Mouse (Mus musculus): ENCODE results near the gene Itpka.
"Not testable (repeated sequence)": the region's sequence is repeated elsewhere in the genome, so short reads cannot be mapped to it uniquely, and the experiment has no call there.

The Itpka gene

GRCm38 (mm10) chr2:119741581-119742411, at the start of gene Itpka:
Gene Itpka (plus strand): TSS chr2:119742337.
- DNase-seq = peak; percentile 16 to 18

DNA sequence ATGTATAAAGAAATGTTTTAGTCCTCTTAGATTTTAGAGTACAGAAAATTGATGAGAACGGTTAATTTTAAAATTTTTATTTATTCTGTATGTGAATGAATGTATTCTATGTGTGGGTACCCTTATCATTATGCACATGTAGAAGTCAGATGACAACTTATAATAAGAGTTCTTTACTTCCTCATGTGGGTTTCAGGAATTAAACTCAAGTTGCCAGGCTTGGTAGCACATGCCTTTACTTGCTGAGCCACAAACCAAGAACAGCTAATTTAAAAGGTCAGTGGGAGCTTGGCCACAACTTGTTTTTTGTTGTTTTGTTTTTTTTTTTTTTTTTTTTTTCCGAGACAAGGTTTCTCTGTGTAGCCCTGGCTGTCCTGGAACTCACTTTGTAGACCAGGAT, 47.3 kb upstream of the Itpka start:
- no peak for DNase-seq

DNA sequence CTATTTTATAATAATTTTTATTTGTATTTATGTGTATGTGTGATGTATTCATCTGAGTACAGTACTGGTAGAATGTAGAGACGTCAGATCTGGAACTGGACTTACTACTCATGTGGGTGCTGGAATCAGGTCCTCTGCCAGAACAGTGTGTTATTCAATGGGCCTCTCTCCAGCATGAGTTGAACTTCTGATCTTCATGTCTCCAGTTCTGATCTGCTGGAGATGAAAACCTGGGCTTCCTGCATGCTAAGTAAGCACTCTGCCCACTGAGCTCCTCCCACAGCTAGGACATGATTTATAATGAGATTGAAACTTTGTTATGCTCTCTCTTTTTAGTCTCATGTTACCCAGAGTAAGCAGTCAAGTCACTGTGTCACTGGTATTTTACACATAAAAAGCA, 46.0 kb upstream of the Itpka start:
- DNase-seq = peak; percentile 13

DNA sequence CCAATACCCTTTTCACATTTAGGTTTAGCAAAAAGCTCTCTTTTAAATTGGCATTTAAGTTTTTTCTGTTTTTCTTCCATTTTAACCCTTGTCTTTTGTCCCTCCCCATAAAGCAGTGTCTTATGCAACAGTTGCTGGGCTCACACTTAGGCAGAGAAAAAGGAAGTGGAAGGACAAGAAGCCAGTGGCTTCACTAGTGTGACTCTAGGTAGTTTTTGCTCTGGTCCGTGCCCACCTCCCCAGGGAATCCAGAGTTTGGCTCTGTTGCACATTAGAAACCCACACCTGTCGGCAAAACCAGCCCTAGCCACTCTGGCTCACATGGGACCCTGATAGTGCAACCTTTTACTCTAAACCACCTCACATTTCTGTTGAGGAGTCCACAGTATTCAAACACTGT, 43.7 kb upstream of the Itpka start:
- DNase-seq = no peak

DNA sequence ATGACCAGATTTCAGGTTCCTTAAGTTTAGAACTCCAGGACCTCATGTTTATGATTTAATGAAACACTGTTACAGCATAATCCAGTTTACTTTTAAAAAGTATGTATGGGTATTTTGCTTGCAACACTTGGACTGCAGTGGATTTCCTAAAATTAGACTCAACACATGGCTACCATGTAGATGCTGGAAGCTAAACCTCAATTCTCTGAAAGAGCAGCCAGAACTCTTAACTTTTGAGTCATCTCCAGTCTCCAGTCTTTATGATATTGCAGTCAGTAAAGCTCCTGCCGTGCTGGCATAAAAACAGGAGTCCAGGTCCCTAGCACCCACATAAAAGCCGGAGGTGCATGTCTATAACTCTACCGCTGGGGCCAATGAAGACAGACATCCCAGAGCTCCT, 42.2 kb upstream of the Itpka start:
- no peak for DNase-seq

DNA sequence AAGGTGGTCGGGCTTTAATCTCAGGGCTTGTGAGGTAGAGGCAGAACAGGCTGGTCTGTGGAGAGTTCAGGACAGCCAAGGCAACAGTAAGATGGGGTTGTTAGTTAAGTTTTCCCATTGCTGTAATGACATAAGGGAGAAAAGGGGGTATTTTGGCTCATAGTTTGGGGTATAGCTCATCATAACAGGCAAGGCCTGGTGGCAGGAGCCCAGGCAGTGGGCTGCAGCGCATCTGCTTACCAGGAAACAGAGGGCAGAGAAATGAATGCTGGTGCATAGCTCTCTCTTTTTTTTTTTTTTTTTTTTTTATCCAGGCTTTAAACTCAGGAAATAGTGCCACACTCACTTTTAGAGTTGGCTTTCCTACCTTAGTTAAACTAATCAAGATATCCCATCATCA, 39.0 kb upstream of the Itpka start:
- no peak for DNase-seq

- no peak for DNase-seq
Observed at GRCm38 (mm10) chr2:119707676-119708075, 34.5 kb upstream of the Itpka start.

- no peak for DNase-seq
Observed at GRCm38 (mm10) chr2:119710011-119710410, 32.1 kb upstream of the Itpka start.

DNA sequence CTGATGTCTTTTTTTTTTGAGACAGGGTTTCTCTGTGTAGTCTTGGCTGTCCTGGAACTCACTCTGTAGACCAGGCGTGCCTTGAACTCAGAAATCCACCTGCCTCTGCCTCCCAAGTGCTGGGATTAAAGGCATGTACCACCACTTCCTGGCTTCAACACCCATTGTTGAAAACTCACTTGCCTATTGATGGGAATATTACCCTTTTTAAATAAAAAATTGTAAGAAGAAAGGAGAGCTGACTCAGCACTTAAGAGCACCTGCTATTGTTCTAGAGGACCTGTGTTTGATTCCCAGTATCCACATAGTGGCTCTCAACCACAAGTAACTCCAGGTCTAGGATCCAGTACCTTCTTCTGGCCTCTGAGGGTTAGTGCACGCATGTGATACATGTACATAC, 26.3 kb upstream of the Itpka start:
- not testable (repeated sequence) for DNase-seq

DNA sequence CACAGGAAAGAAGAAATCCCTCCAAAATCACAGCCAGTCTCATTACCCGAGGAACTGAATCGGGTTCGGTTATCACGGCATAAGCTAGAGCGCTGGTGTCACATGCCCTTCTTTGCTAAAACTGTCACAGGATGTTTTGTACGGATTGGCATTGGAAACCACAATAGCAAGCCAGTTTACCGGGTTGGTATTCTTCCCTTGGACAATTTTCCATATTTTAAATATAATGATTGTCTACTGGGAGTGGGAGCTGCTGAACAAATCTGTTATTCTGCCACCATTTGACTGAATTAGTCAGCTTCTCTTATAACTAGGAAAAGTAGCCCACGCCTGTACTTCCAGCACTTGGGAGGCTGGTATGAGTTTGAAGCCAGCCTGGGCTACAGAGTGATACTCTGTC, 21.1 kb upstream of the Itpka start:
- DNase-seq = no peak

- DNase-seq = no peak
Observed at GRCm38 (mm10) chr2:119727762-119728416, 14.2 kb upstream of the Itpka start.

- DNase-seq = no peak
Observed at GRCm38 (mm10) chr2:119730735-119731134, 11.4 kb upstream of the Itpka start.

DNA sequence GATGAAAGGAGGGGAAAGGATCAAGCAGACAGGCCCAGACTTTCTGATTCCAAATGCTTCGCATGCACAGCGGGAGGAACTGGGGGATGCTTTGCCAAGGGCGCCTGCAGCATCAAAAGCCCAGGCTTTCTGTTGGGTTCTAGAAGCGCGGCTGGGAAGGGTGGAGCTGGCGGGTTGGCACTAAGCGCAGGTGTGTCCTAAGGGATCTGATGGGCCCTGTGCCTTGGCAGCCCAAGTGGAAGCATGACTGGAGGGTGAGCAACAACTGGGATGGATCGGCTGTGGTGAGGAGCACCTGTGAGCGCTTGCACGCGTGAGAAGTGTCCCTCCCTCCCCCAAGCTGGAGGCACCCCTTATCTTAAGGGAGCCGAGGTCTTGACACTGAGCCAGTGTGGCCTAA, 5.0 kb upstream of the Itpka start:
- DNase-seq = no peak

DNA sequence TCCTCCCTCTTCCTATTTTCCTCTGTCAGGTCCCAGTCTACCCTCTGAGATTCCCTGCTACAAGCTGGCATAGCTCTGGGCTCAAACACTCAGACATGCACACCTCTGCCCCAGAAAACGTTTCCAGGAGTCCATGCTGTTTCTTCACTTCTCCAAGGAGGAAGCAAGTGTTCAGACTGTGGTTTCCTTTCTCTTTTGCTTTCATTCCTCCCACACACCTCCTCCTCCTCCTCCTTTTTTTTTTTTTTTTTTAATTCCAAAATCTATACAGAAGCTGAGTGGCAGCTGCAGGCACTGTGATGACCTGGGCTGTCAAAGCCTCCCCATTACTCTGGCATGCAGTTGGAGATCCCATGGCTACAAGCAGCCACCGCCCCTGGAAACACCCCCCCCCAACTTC, 1.6 kb upstream of the Itpka start:
- no peak for DNase-seq

GRCm38 (mm10) chr2:119742461-119743175, 481 bp downstream of the Itpka start:
- DNase-seq = peak; percentile 24 to 28

GRCm38 (mm10) chr2:119743176-119743807, 1.2 kb downstream of the Itpka start:
- DNase-seq = no peak

DNA sequence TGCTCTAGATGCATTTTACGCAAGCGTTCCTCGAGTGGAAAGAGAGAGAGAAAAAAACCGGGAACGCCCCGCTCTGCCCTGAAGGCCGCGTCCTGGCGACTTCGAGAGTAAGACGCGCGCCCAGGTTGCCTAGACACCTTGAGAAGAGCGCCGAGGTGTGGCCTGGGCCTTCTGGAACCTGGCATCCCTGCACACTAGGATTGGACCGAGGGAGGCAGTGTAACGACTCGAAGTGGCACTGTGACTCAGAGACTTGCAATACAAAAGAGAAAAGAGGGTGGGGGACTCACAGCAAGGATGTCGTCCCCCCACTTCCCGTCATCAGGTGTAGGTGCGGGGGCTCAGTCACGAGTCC, 1.6 kb downstream of the Itpka start:
- no peak for DNase-seq

GRCm38 (mm10) chr2:119744163-119745111, 2.3 kb downstream of the Itpka start:
- DNase-seq = peak in 1 of 2 experiments; percentile 23

DNA sequence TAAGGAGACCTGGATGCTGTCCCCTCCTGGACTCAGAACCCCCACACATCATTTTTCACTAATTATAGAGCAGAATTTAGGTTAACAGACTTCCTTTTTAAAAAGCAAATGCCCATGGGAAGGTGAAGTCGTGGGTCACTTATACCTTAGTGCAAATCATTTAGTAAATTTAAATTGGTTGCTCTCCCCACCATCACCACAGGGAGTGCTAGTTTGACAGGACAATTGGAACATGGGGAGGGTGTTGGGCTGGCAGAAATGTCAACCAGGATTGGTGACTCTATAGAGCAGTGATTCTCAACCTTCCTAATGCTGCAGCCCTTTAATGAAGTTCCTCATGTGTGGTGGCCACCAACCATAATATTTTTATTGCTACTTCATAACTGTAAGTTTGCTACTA, 3.1 kb downstream of the Itpka start:
- no peak for DNase-seq

DNA sequence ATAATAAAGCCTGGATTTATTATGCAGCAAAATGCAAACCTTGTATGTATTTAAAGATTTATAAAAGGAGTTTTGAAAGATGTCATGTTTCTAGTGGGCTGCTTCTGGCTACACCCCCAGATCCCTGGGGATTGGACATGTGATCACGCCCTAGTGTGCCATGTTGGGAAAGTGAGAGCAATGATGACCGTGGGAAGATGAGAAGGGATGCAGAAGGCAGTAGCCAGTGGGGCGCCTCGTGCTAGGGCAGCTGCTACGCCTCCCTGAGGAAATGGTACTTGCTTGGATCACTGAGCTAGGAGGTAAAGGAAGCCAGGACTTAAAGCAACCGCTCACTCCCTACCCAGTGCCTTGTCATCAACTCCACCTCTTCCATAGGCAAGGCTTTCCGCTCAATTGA, 5.4 kb downstream of the Itpka start:
- no peak for DNase-seq

GRCm38 (mm10) chr2:119749260-119749659, 7.1 kb downstream of the Itpka start:
- DNase-seq = no peak

DNA sequence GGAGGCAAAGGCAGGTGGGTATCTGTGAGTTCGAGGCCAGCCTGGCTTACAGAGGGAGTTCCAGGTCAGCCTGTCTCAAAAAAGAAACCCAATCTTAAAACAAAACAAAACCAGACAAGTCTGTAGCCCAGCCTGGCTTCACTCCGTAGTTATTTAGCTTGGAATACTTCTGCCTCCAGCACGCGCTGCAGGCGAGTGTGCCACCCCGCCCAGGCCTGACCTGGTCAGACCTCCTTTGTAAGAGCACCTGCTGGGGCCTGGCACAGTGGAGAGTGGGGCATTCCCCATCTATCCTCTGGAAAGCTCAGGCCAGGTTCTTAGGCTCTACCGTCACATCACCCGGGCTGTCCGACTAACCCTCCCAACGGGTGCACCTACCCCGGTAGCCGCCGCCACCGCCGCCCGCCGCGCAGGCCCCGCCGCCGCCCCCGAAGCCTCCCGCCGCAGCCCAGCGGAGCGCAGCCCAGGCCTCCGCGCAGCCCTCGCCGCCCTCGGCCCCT, 15.5 kb downstream of the Itpka start:
- DNase-seq = no peak
